Mouse (Mus musculus): ENCODE data around the gene 2410137M14Rik. TPM values are rescaled to one million over a fixed set of nuclear protein-coding genes. Genes with fewer than 3 reads are reported as not detected.

2410137M14Rik gene
- polyA plus RNA-seq, 1 experiment from 2014 or later, result not detected

DNA sequence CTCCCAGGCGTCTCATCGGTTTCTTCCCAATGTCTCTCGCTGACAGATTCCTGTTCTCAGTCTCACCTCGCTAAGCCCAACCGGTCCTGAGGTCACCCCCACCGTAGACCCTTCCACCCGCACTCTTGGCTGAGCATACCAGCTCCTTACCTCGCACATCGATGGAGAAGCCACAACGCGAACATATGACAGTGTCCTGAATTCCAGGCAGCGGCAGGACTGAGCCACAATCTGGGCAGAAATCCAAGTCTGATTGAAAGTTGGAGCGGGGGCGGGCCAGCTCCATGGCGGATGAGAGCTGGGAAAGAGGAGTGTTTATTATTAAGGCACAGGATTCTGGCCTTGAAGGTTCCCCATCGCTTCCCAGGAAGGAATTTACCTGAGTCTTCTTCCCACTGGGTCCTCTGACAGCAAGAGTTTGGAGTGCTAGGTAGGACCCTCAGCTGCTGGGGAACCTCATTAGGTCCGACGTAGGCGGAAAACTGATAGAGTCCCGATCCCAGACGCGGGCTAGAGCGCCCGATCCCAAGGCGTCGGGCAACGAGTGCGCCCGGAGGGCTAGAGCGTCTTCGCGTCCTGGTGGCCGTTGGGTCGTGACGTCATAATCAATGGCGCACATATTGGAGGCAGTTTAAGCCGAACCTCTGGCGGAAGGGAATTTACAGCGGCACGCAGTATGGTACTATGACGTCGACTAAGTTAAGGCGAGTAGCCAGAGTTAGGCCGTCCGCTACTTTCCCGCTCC is 22.9 kb downstream of the 2410137M14Rik start, which contains the start of the genes Znrd1 and Znrd1as:
Znrd1 (minus strand) TSS at position 561 of the 745 bp plus-strand sequence.
Znrd1as (plus strand) TSS at position 594 of the 745 bp plus-strand sequence.
- Histone ChIP-seq H3K4me2 (peak within 1 kb of the TSS; percentile 82), H3K4me3 (replicated peaks) (peak within 1 kb of the TSS; percentile 67), H3K27ac (peak within 1 kb of the TSS; percentile 68), H3K9ac (peak within 1 kb of the TSS; percentile 79), H3K9me3 (no peaks in the 10 kb centered on the region), H3K27me3 (no peaks in the 10 kb centered on the region), H3K36me3 (replicated peaks) (0 out of 2 replicates have a peak, but pooled peaks cover 3% of the 10 kb centered on the region), H3K4me1 (peaks cover 15% of the 10 kb centered on the region)
- peak; percentile 98 for ATAC-seq (ENCODE audit: low FRiP score)
- WGBS, result under 1% methylated on average over 46 of the region's 46 CpGs

DNA sequence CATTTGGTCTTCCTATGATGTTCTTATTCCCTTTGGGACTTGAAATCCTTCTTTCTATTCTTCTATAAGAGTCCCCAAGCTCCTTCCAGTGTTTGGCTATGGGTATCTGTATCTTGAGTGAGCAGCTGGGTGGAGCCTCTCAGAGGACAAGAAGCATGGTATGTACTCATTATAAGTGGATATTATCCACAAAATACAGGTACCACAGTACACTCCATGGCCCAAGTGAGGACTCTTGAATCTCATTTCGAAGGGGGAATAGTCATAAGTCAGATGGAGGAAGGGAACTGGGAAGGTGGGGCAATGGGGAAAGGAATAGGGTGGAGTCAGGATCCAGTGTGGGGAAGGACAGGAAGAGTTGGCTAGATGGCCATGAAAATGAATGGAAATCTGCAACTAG is 28.0 kb downstream of the 2410137M14Rik start:
- Histone ChIP-seq H3K36me3 (replicated peaks) (peaks cover 15% of the 10 kb centered on the region), H3K4me1 (peaks cover 19% of the 10 kb centered on the region), H3K4me2 (no peak overlapping the region), H3K4me3 (replicated peaks) (no peak overlapping the region), H3K27ac (no peak overlapping the region), H3K9ac (no peak overlapping the region), H3K27me3 (peaks cover 4% of the 10 kb centered on the region; the same call in 1 of the 2 replicates), H3K9me3 (no peaks in the 10 kb centered on the region)
- no peak for ATAC-seq (ENCODE audit: low FRiP score)
- 96% methylated on average over 1 of the region's 1 CpGs for WGBS

DNA sequence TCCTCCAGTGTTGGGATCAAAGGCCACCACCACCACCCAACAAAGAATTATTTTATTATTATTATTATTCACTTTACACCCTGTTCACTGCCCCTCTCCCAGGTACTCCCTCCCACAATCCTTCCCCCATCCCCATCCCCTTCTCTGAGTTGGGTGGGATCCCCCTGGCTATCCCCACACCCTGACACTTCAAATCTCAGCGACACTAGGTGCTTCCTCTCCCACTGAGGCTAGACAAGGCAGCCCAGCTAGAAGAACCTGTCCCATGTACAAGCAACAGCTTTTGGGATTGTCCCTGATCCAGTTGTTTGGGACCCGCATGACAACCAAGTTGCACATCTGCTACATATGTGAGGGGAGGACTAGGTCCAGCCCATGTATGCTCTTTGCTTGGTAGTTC is 28.4 kb downstream of the 2410137M14Rik start:
- H3K4me3 ChIP-seq (replicated peaks), result no peak overlapping the region
- WGBS, result 98% methylated on average over 2 of the region's 2 CpGs
- H3K36me3 ChIP-seq (replicated peaks), result peaks cover 15% of the 10 kb centered on the region
- no peaks in the 10 kb centered on the region for H3K9me3 ChIP-seq
- peaks cover 4% of the 10 kb centered on the region; the same call in 1 of the 2 replicates for H3K27me3 ChIP-seq
- no peak overlapping the region for H3K9ac ChIP-seq
- peaks cover 18% of the 10 kb centered on the region for H3K4me1 ChIP-seq
- H3K4me2 ChIP-seq, result no peak overlapping the region
- no peak for ATAC-seq (ENCODE audit: low FRiP score)
- no peak overlapping the region for H3K27ac ChIP-seq

DNA sequence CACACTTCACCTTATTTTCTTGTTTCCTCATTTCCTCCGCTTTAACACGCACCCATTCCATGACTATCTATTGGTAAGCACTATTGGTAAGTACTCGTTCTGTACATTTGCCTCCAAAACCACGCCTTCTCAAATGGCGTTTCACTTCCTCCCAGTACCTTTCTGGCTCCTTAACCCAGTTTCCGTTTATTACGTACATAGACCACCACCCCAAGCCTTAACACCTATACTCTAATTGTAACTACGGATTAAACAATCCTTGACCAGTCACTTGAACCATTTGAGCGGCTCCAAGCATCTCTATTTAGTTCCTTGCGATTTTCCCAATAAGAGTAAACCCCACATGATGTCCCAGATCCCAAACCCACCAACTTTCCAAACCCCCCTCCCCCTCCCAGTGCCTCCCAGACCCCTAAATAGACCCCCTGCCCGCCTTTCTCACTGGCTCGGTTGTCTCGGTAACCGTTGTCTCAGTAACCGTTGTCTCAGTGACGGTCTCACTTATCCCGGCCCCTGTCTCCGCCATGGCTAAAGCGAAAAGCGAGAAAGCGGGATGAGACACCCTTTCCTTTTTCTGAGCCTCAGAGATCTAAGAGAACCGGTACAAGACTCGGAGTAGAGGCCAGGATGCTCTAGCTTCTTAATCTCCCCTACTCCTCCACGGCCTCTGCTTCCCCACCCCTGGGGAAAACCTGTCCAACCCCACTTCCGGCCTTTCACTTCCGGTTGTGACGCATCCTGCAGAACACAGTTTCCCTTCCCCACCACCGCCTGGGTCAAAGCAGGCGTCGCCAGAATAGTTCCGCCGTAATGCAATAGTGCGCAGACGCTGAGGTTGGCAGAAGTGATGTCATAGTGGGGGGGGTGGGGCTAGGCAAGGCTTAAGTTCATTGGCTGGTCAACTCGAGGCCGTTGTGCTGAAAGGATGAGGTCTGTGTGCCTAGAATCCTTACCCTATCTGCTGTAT is 29.8 kb downstream of the 2410137M14Rik start, which contains the start of gene Ppp1r11:
Ppp1r11 (minus strand) TSS at position 761 of the 967 bp plus-strand sequence.
- peak; percentile 96 for ATAC-seq (ENCODE audit: low FRiP score)
- Histone ChIP-seq H3K9me3 (no peaks in the 10 kb centered on the region), H3K27ac (peak within 1 kb of the TSS; percentile 80), H3K4me3 (replicated peaks) (peak within 1 kb of the TSS; percentile 60), H3K27me3 (peaks cover 10% of the 10 kb centered on the region), H3K4me2 (peak within 1 kb of the TSS; percentile 76), H3K36me3 (replicated peaks) (peaks cover 15% of the 10 kb centered on the region), H3K9ac (peak within 1 kb of the TSS; percentile 78), H3K4me1 (peaks cover 25% of the 10 kb centered on the region)
- 3% methylated on average over 36 of the region's 36 CpGs for WGBS

DNA sequence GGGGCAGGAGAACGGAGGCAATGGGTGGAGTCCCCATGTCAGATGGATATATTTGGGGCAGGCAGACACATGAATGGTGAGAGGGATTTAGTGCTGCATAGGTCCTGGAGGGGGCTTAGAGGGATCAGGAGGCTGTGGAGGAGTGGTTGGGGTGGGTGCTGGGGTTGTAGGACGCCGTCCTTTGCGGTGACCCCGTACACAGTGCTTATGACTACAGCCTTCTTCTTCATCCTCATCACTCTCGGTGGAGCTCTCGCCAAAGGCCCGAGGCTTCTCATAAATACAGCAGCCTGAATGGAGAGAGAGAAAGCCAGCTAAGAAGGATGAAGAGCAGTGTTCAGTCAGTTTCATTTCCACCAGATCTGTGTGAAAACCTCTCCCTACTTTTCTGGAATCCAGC is 31.8 kb downstream of the 2410137M14Rik start:
- H3K4me2 ChIP-seq, result no peak overlapping the region
- WGBS, result 96% methylated on average over 8 of the region's 8 CpGs
- H3K27me3 ChIP-seq, result peaks cover 30% of the 10 kb centered on the region
- no peak overlapping the region for H3K27ac ChIP-seq
- no peaks in the 10 kb centered on the region for H3K9me3 ChIP-seq
- no peak for ATAC-seq (ENCODE audit: low FRiP score)
- H3K36me3 ChIP-seq (replicated peaks), result peaks cover 14% of the 10 kb centered on the region
- H3K9ac ChIP-seq, result no peak overlapping the region
- no peak overlapping the region for H3K4me3 ChIP-seq (replicated peaks)
- H3K4me1 ChIP-seq, result peaks cover 28% of the 10 kb centered on the region

DNA sequence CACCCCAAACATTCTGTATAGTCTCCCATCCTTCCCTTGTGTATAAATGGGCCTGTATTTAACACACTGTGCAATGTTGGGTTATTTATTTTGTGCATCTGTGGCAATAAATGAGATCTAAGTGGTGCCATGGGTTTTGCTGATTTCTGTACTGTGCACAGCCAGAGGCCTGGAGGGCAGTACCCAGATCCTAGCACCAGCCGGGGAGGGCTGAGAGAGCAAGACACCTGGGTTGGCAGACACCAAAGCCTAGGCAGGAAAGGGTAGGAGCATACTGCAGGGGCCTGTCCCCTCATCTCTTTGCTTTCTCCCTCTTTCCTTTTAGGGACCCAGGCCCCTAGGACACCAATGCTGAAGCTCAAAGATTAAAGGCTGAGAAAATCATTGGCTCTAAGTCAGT is 32.8 kb downstream of the 2410137M14Rik start:
- no peak for ATAC-seq (ENCODE audit: low FRiP score)
- H3K9ac ChIP-seq, result no peak overlapping the region
- H3K36me3 ChIP-seq (replicated peaks), result peaks cover 12% of the 10 kb centered on the region
- H3K4me3 ChIP-seq (replicated peaks), result no peak overlapping the region
- WGBS, result 86% methylated on average over 1 of the region's 1 CpGs
- no peaks in the 10 kb centered on the region for H3K9me3 ChIP-seq
- H3K4me2 ChIP-seq, result no peak overlapping the region
- peaks cover 32% of the 10 kb centered on the region for H3K4me1 ChIP-seq
- no peak overlapping the region for H3K27ac ChIP-seq
- H3K27me3 ChIP-seq, result peaks cover 40% of the 10 kb centered on the region

DNA sequence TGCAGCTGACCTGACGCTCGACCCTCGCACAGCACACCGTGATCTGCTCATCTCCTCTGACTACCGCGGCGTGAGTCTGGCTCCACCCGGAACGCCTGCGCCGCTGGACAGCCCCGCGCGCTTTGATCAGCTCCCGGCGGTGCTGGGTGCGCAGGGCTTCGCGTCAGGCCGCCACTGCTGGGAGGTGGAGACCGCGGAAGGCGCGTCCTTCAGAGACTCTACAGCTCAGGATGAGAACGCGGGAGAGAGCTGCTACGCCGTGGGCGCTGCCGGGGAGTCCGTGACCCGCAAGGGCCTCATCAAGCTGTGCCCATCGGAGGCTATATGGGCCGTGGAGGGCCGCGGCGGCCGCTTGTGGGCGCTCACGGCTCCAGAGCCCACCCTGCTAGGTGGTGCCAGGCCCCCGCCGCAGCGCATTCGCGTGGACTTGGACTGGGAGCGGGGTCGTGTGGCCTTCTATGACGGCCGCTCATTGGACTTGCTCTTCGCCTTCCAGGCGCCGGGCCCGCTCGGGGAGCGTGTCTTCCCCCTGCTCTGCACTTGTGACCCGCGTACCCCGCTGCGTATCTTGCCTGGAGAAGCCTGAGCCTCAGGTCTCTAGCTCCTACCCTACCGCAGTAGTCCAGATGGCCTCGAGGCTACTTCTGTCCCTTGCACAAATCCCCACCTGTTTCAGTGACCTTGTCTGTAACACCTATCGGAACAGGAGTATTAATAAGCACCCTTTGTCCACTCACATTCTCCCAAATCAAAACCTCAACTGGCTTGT is 33.8 kb downstream of the 2410137M14Rik start:
- WGBS, result under 1% methylated on average over 59 of the region's 62 CpGs

DNA sequence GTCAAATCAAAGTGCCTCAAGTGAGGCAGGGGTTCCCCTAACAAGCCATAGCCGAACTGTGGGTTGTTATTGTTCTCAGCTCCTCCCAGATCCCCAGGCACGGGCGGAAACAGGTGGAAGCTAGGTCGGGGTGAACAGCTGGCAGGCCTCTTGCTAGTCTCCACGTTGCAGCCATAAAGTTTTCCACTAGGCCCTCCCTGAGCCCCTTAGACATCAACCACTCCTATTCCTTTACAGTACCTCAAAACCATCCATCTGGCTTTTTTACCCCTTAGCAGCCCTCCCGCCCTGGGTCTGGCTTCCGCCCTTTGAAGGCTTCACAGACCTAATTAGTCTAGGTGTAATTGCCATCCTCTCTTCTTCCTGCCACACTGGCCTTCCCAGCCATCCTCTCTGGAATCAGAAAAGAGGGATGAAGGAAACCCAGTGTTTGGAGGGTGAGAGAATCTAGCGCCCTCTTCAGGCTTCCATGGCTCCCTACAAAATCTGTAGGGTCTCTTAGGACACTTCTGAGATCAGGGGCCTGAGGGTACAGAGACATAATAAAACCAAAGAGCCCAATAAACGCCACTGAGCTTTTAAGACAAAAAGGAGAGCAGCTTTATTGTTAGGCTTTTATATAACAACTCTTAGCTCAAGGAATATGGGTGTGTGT is 36.8 kb downstream of the 2410137M14Rik start:
- WGBS, result 22% methylated on average over 9 of the region's 9 CpGs
- Histone ChIP-seq H3K27me3 (peaks cover 73% of the 10 kb centered on the region), H3K4me2 (no peak overlapping the region), H3K9ac (no peak overlapping the region), H3K4me3 (replicated peaks) (no peak overlapping the region), H3K36me3 (replicated peaks) (peaks cover 6% of the 10 kb centered on the region), H3K27ac (no peak overlapping the region), H3K4me1 (peaks cover 29% of the 10 kb centered on the region), H3K9me3 (no peaks in the 10 kb centered on the region)
- no peak for ATAC-seq (ENCODE audit: low FRiP score)

More for the DNA sequence above, 33.8 kb downstream of the 2410137M14Rik start:
- H3K36me3 ChIP-seq (replicated peaks), result peaks cover 12% of the 10 kb centered on the region
- peaks cover 41% of the 10 kb centered on the region for H3K4me1 ChIP-seq
- H3K9me3 ChIP-seq, result no peaks in the 10 kb centered on the region
- H3K9ac ChIP-seq, result peak overlapping the region; percentile 69
- H3K4me2 ChIP-seq, result peak overlapping the region; percentile 92
- peak overlapping the region; percentile 26; the same call in 1 of the 2 replicates for H3K27ac ChIP-seq
- ATAC-seq (ENCODE audit: low FRiP score), result peak; percentile 59
- H3K27me3 ChIP-seq, result peaks cover 50% of the 10 kb centered on the region
- H3K4me3 ChIP-seq (replicated peaks), result peak overlapping the region; percentile 54

DNA sequence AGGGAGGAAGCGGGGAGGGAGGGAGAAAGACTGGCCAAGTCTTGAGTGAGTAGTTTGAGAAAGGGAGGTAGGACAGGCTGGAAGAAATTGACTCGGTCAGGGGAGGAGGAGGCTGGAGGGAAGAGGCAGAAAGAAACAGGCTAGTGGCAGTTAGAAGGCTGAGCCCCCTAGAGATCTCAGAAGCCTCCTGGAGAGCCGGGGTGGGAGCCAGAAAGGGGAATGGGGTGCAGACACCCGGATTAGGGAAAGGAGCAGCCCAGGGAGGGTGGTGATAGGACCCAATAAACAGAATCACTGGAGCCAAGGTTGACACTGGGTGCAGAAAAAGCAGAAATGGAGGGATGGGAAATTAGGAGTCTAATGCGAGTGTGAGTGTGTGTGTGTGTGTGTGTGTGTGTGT is 37.3 kb downstream of the 2410137M14Rik start:
- H3K27me3 ChIP-seq, result peaks cover 73% of the 10 kb centered on the region
- peak overlapping the region; percentile 61; the same call in 1 of the 2 replicates for H3K4me2 ChIP-seq
- WGBS, result 26% methylated on average over 5 of the region's 5 CpGs
- H3K36me3 ChIP-seq (replicated peaks), result peaks cover under 1% of the 10 kb centered on the region
- H3K4me3 ChIP-seq (replicated peaks), result no peak overlapping the region
- H3K9ac ChIP-seq, result no peak overlapping the region
- H3K9me3 ChIP-seq, result no peaks in the 10 kb centered on the region
- H3K27ac ChIP-seq, result no peak overlapping the region
- ATAC-seq (ENCODE audit: low FRiP score), result no peak
- peaks cover 29% of the 10 kb centered on the region for H3K4me1 ChIP-seq

DNA sequence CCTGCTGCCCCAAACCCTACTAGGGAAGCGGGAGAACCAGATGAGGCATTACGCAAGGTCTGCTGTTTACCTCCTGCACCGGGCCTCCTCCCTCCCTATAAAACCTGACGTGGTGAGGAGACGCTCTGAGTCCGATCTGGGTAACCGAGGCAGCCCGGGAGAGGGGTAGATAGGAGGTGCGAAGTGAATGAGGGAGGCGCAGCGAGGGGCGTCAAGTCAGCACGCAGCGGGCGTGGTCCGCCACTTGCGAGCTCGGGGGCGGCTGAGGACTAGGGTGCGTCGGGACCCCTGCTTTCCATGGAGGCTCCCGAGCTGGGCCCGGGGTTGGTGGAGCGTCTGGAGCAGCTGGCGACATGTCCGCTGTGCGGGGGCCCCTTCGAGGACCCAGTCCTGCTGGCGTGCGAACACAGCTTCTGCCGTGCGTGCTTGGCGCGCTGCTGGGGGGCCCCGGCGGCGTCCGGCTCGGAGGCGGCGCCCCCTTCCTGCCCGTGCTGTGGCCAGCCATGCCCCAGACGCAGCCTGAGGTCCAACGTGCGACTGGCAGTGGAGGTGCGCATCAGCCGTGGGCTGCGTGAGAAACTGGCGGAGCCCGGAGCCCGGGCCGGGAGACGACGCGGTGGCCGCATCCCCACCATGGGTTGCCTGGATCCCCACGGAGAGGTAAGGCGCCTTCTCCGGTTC is 38.1 kb downstream of the 2410137M14Rik start, which contains the start of gene Rnf39:
Rnf39 (plus strand) TSS at position 128 of the 681 bp plus-strand sequence.
- H3K27ac ChIP-seq, result no peak within 1 kb of the TSS
- H3K9ac ChIP-seq, result peak within 1 kb of the TSS; percentile 49; the same call in 1 of the 2 replicates
- peaks cover 29% of the 10 kb centered on the region for H3K4me1 ChIP-seq
- peaks cover 74% of the 10 kb centered on the region for H3K27me3 ChIP-seq
- no peaks in the 10 kb centered on the region for H3K9me3 ChIP-seq
- ATAC-seq (ENCODE audit: low FRiP score), result no peak
- H3K36me3 ChIP-seq (replicated peaks), result no peaks in the 10 kb centered on the region
- H3K4me3 ChIP-seq (replicated peaks), result peak within 1 kb of the TSS; percentile 40
- H3K4me2 ChIP-seq, result peak within 1 kb of the TSS; percentile 61
- 2% methylated on average over 59 of the region's 59 CpGs for WGBS

All from forebrain, embryonic 12.5 days (tissue).